Mouse (Mus musculus) gastrocnemius, adult 2 months (tissue): ENCODE results near the gene Ntmt1. TPM values are rescaled to one million over a fixed set of nuclear protein-coding genes. Genes with fewer than 3 reads are reported as not detected.

ENCODE experiments used
- DNase-seq: peaks from one replicate; pipeline ENCODE4 v3.0.0; 2022
- H3K27ac ChIP-seq: fragments of 200-600 bp; 2 replicates; pipeline ENCODE4 v1.8.1; 2022; ENCODE audit warnings: mild to moderate bottlenecking
- H3K4me3 ChIP-seq: fragments of 200-600 bp; 2 replicates; pipeline ENCODE4 v1.8.1; 2022; ENCODE audit warnings: mild to moderate bottlenecking, moderate library complexity
- CTCF ChIP-seq: fragments of 200-600 bp; IDR thresholded peaks from 2 replicates; pipeline ENCODE4 v1.8.1; 2022; ENCODE audit warnings: antibody characterized with exemption, mild to moderate bottlenecking, moderate library complexity
- intact Hi-C: fragments of 180-260 bp; cut with DNase I; formaldehyde crosslinking; loops from one replicate; pipeline ENCODE4 v1.15.1; 2025
- total RNA-seq, 2 experiments: library from RNA; stranded (reverse); gene quantifications; 2 replicates each; pipeline ENCODE4 v1.2.3; 2021

Gene Ntmt1
- total RNA-seq, 2 experiments from 2014 or later: 14.3 to 15.6 TPM

- DNase-seq: no peak
- H3K4me3 ChIP-seq: no peak overlapping the region
- peak overlapping the region; percentile 16; the same call in 1 of the 2 replicates for H3K27ac ChIP-seq
- intact Hi-C loops: no loop called here
- TF ChIP-seq CTCF: no peak
Measured at GRCm38 (mm10) chr2:30863574-30863973, 55.9 kb downstream of the Ntmt1 start.

DNA sequence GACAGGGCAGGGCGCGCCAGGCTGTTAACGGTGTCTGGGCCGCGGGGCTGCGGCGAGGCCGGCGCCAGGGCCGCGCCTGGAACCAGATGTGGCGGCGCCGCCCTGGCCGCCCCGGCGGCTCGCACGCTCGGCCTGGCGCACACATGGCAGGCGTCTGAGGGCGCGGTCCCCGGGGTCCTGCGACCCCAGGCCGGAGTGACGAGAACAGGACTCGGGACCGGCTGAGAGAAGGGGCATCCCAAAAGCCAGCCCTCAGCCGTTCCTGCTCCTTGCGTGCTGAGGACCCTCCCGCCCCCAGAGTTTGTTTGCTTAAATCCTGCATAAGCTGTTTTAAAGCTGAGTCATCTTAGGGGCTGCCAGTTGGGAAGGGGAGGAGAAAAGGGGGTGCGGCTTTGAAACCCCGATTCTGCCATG, 57.3 kb downstream of the Ntmt1 start:
- Histone ChIP-seq H3K27ac (peak overlapping the region; percentile 74), H3K4me3 (peak overlapping the region; percentile 58)
- intact Hi-C loops: no loop called here
- peak; percentile 73 for DNase-seq
- TF ChIP-seq CTCF: no peak

DNA sequence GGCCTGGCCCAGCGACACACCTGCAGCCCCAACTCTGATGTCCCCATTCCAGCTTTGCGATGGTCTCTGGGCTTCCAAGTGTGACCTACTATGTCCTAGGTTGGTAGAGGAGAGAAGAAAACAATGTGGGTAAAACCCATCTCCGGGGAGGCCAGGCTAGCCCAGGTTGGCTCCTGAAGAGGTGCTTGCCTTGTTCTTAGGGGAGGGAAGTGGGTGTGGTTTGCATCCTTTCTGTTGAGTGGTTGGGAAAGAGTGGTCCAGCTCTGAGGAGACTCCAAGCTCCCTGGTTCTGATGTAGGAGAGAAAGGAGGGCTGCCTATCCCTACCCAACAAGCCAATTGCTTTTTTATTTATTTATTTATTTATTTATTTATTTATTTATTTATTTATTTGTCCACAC, 57.8 kb downstream of the Ntmt1 start:
- Histone ChIP-seq H3K27ac (peak overlapping the region; percentile 74), H3K4me3 (peak overlapping the region; percentile 58; the same call in 1 of the 2 replicates)
- intact Hi-C loops: no loop called here
- TF ChIP-seq CTCF: no peak
- no peak for DNase-seq

DNA sequence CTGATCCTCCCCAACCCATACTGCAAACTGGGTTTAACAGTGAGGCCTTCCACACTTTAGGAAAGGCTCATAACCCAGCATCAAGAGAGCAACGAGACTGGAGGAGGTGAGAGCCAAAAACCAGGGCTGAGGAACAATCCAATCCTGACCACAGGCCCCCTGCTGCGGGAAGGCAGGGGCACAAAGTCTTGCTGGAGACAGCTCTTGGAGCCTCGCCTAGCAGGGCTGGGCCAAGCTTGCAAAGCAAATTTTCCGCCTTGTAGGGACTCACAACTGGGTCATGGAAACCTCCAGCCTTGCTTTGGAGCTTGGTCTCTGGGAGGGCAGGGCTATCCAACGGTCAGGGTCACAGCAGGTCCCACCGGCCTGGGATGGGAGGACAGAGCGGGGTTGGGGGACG, 63.2 kb downstream of the Ntmt1 start:
- Histone ChIP-seq H3K27ac (peak overlapping the region; percentile 72), H3K4me3 (no peak overlapping the region)
- no peak for TF ChIP-seq CTCF
- intact Hi-C loops: no loop called here
- DNase-seq: peak; percentile 68

Other genes with a start within 250 kb of the Ntmt1 start
- gene Cstad, start 212.8 kb upstream of the Ntmt1 start, total RNA-seq: 1 to 10 TPM in 1 of 2 experiments, under 1 TPM in 1; 0.47 to 1.8 TPM
- gene 1700001O22Rik, start 4.2 kb upstream of the Ntmt1 start, total RNA-seq: 10 to 100 TPM in 1 of 2 experiments, under 1 TPM in 1; 0.33 to 22.0 TPM
- 1 to 10 TPM; 7.0 TPM for gene Asb6, start 22.5 kb downstream of the Ntmt1 start, total RNA-seq
- gene Prrx2, start 27.1 kb downstream of the Ntmt1 start, total RNA-seq: 1 to 10 TPM; 1.2 to 4.2 TPM
- 1 to 10 TPM; 2.9 to 3.7 TPM for gene Ptges, start 122.0 kb downstream of the Ntmt1 start, total RNA-seq
- gene Tor1b, start 145.1 kb downstream of the Ntmt1 start, total RNA-seq: 10 to 100 TPM; 23.4 to 24.0 TPM
- 1 to 10 TPM; 6.9 to 8.5 TPM for gene Tor1a, start 160.1 kb downstream of the Ntmt1 start, total RNA-seq
- 10 to 100 TPM; 25.9 to 26.6 TPM for gene BC005624, start 174.4 kb downstream of the Ntmt1 start, total RNA-seq
- gene Usp20, start 174.5 kb downstream of the Ntmt1 start, total RNA-seq: 10 to 100 TPM in 1 of 2 experiments, 1 to 10 TPM in 1; 8.7 to 10.6 TPM